Comparison of ENCODE assay signal across 8 mouse cellular contexts in genomic region chr6:49214086-49214927, GRCm38 (mm10). TPM values are rescaled to one million over a fixed set of nuclear protein-coding genes. Genes with fewer than 3 reads are reported as not detected.
DNase-seq lines count a peak whose midpoint lies in the region; ATAC-seq and TF ChIP-seq lines count a peak whose summit lies in the region.

No protein-coding gene starts in this region.

- H3K9ac ChIP-seq in hindbrain, embryonic 15.5 days, result peak overlapping the region; percentile 81
- peak overlapping the region; percentile 94 for H3K9ac ChIP-seq in lung, embryonic 15.5 days

- peak overlapping the region; percentile 90 for H3K4me2 ChIP-seq in hindbrain, embryonic 15.5 days
- peak overlapping the region; percentile 91 for H3K4me2 ChIP-seq in lung, embryonic 15.5 days

- no peaks in the 10 kb centered on the region for H3K9me3 ChIP-seq in hindbrain, embryonic 15.5 days
- no peaks in the 10 kb centered on the region for H3K9me3 ChIP-seq in lung, embryonic 15.5 days

- no peak for TF ChIP-seq CTCF in gastrocnemius, adult 2 months (IDR thresholded peaks at IDR 0.05)
- no peak for TF ChIP-seq CTCF in embryonic fibroblast, embryonic 13.5 days (IDR thresholded peaks at IDR 0.05; ENCODE audit: borderline replicate concordance, insufficient read depth, low read length)
- no peak for TF ChIP-seq CTCF in spleen, adult 2 months (IDR thresholded peaks at IDR 0.05; ENCODE audit: extremely low read depth, insufficient read depth, insufficient read length, insufficient replicate concordance)

- peak; percentile 46 for DNase-seq in gastrocnemius, adult 2 months
- no peak for DNase-seq in gastrocnemius, adult 8-10 months (ENCODE audit: low spot score in 2 of 2)
- DNase-seq in Muller cell, postnatal 12 days (ENCODE audit: inconsistent ontology term), result peak; percentile 64
- DNase-seq in spleen, adult 2 months (ENCODE audit: low read depth in 1 of 2, low spot score in 2 of 2), result peak in 1 of 2 experiments; percentile 24
- no peak for DNase-seq in layer of hippocampus, adult 18-20 months (ENCODE audit: low spot score in 2 of 2)

- H3K36me3 ChIP-seq in hindbrain, embryonic 15.5 days, result no peaks in the 10 kb centered on the region
- H3K36me3 ChIP-seq in lung, embryonic 15.5 days, result no peaks in the 10 kb centered on the region
- H3K36me3 ChIP-seq in spleen, adult 2 months (ENCODE audit: control insufficient read depth, insufficient read depth, low read length), result no peaks in the 10 kb centered on the region

- H3K4me1 ChIP-seq in embryonic fibroblast, embryonic 13.5 days (ENCODE audit: control insufficient read depth, insufficient read depth, low read length), result peaks cover 11% of the 10 kb centered on the region
- peaks cover 50% of the 10 kb centered on the region for H3K4me1 ChIP-seq in hindbrain, embryonic 15.5 days (replicated peaks)
- H3K4me1 ChIP-seq in lung, embryonic 15.5 days, result peaks cover 34% of the 10 kb centered on the region
- peaks cover 17% of the 10 kb centered on the region for H3K4me1 ChIP-seq in spleen, adult 2 months (ENCODE audit: control insufficient read depth, insufficient read depth, insufficient read length)

- H3K27me3 ChIP-seq in hindbrain, embryonic 15.5 days, result no peaks in the 10 kb centered on the region
- H3K27me3 ChIP-seq in lung, embryonic 15.5 days, result no peaks in the 10 kb centered on the region
- H3K27me3 ChIP-seq in spleen, adult 2 months (ENCODE audit: control insufficient read depth, insufficient read depth, low read length), result peaks cover 41% of the 10 kb centered on the region

- under 1% methylated on average over 71 of the region's 76 CpGs for WGBS in hindbrain, embryonic 15.5 days
- under 1% methylated on average over 69 of the region's 76 CpGs for WGBS in lung, embryonic 15.5 days
- WGBS in spleen, adult 2 months, result 2% methylated on average over 76 of the region's 76 CpGs

- TF ChIP-seq POLR2A in embryonic fibroblast, embryonic 13.5 days (IDR thresholded peaks at IDR 0.05; ENCODE audit: low read depth, low read length), result peak; percentile 67
- no peak for TF ChIP-seq POLR2A in spleen, adult 2 months (IDR thresholded peaks at IDR 0.05; ENCODE audit: low read depth, low read length)

- peak overlapping the region; percentile 75 for H3K4me3 ChIP-seq in gastrocnemius, adult 2 months
- peak overlapping the region; percentile 96 for H3K4me3 ChIP-seq in embryonic fibroblast, embryonic 13.5 days (ENCODE audit: insufficient read depth, low read length)
- peak overlapping the region; percentile 84 for H3K4me3 ChIP-seq in hindbrain, embryonic 15.5 days
- peak overlapping the region; percentile 95 for H3K4me3 ChIP-seq in lung, embryonic 15.5 days
- peak overlapping the region; percentile 52 for H3K4me3 ChIP-seq in spleen, adult 2 months (ENCODE audit: extremely low read depth, insufficient read depth, insufficient read length)

- H3K27ac ChIP-seq in gastrocnemius, adult 2 months, result no peak overlapping the region
- H3K27ac ChIP-seq in embryonic fibroblast, embryonic 13.5 days (ENCODE audit: insufficient read depth, low read length), result peak overlapping the region; percentile 95
- H3K27ac ChIP-seq in hindbrain, embryonic 15.5 days (replicated peaks), result peak overlapping the region; percentile 90
- peak overlapping the region; percentile 98 for H3K27ac ChIP-seq in lung, embryonic 15.5 days
- no peak overlapping the region; the same call in 1 of the 2 replicates for H3K27ac ChIP-seq in spleen, adult 2 months (ENCODE audit: insufficient read depth, low read length)

- ATAC-seq in hindbrain, embryonic 15.5 days (ENCODE audit: low FRiP score, low read depth), result peak; percentile 6
- peak; percentile 6; the same call in 1 of the 2 replicates for ATAC-seq in lung, embryonic 15.5 days (ENCODE audit: borderline replicate concordance, extremely low read depth, low FRiP score, low TSS enrichment)

- intact Hi-C loops in gastrocnemius, adult 2 months (cut with DNase I), result no loop called here

RNA-seq across cellular contexts. Expression of gene Igf2bp3, which starts 0.5 kb away (rescaled TPM):
- total RNA-seq in gastrocnemius, adult 2 months (2021), result under 1 TPM; 0.06 to 0.13 TPM
- under 1 TPM; 0.10 to 0.19 (median 0.16) TPM for total RNA-seq in gastrocnemius, adult 8-10 months (2022)
- 31.1 and 33.8 TPM in 2 replicates for polyA plus RNA-seq in embryonic fibroblast, embryonic 13.5 days (2011; ENCODE audit: insufficient read length, low read depth, missing spikeins)
- 23.3 and 24.9 TPM in 2 replicates for polyA plus RNA-seq in hindbrain, embryonic 15.5 days (2015; fragmentation: Nextera tagmentation; extraction: Ambion mirVana)
- polyA plus RNA-seq in lung, embryonic 15.5 days (2015; fragmentation: Nextera tagmentation; extraction: Ambion mirVana), result 46.5 and 50.5 TPM in 2 replicates
- polyA plus RNA-seq in spleen, adult 2 months (2012; rRNA removed), result 0.08 and 0.15 TPM in 2 replicates
- not detected for total RNA-seq in layer of hippocampus, adult 18-20 months (2021)

RNA-seq across cellular contexts. Expression of gene Tra2a, which starts 49.5 kb away (rescaled TPM):
- 10 to 100 TPM; 15.0 to 30.8 TPM for total RNA-seq in gastrocnemius, adult 2 months (2021)
- total RNA-seq in gastrocnemius, adult 8-10 months (2022), result 10 to 100 TPM; 11.4 to 15.3 (median 14.3) TPM
- polyA plus RNA-seq in embryonic fibroblast, embryonic 13.5 days (2011; ENCODE audit: insufficient read length, low read depth, missing spikeins), result 154 and 162 TPM in 2 replicates
- polyA plus RNA-seq in hindbrain, embryonic 15.5 days (2015; fragmentation: Nextera tagmentation; extraction: Ambion mirVana), result 105 and 111 TPM in 2 replicates
- 113 TPM in 2 replicates for polyA plus RNA-seq in lung, embryonic 15.5 days (2015; fragmentation: Nextera tagmentation; extraction: Ambion mirVana)
- polyA plus RNA-seq in spleen, adult 2 months (2012; rRNA removed), result 25.8 and 27.3 TPM in 2 replicates
- 10 to 100 TPM; 79.8 to 85.1 TPM for total RNA-seq in layer of hippocampus, adult 18-20 months (2021)

Comparison
In these comparisons a context has a peak if more than half of its experiments do, and no peak if none do; other contexts are left out.
1. DNase-seq: peak in gastrocnemius, adult 2 months (single experiment) and Muller cell, postnatal 12 days (single experiment); none in gastrocnemius, adult 8-10 months (0 of 2) and layer of hippocampus, adult 18-20 months (0 of 2).
2. H3K27ac ChIP-seq: peak in embryonic fibroblast, embryonic 13.5 days (single experiment), hindbrain, embryonic 15.5 days (single experiment) and lung, embryonic 15.5 days (single experiment); none in gastrocnemius, adult 2 months (single experiment) and spleen, adult 2 months (single experiment).
3. RNA of gene Igf2bp3, which starts 0.5 kb away (polyA plus RNA-seq): 46.5 to 50.5 TPM in lung, embryonic 15.5 days, 31.1 to 33.8 TPM in embryonic fibroblast, embryonic 13.5 days and 23.3 to 24.9 TPM in hindbrain, embryonic 15.5 days; 0.08 to 0.15 TPM in spleen, adult 2 months; every median in the first group is over 10 times any median in the second.
4. Peak in every context shown above with its lines, with median percentiles within 50 percentile points of each other: H3K4me3 ChIP-seq.